ENCODE assay signal across 14 mouse cellular contexts in genomic region chr7:82744167-82744715, GRCm38 (mm10).
DNase-seq lines count a peak whose midpoint lies in the region; ATAC-seq and TF ChIP-seq lines count a peak whose summit lies in the region.
"Had no signal": no experiment of that assay in that cellular context is flagged by ENCODE, and none has a peak within 500 bp of the region (broad histone marks: within the 10 kb centered on the region; RNA-seq: fewer than 3 reads in every experiment).

No protein-coding gene starts in this region.

- H3K27me3 ChIP-seq in forebrain, embryonic 15.5 days, result no peaks in the 10 kb centered on the region
- H3K27me3 ChIP-seq in forebrain, embryonic 14.5 days (replicated peaks; ENCODE audit: control insufficient read depth, insufficient read depth, low read length), result no peaks in the 10 kb centered on the region
- H3K27me3 ChIP-seq in E14TG2a.4 (ENCODE audit: insufficient read depth, low read length), result no peaks in the 10 kb centered on the region
- H3K27me3 ChIP-seq in hindbrain, embryonic 13.5 days, result no peaks in the 10 kb centered on the region
- H3K27me3 ChIP-seq: limb, embryonic 15.5 days; midbrain, embryonic 12.5 days; neural tube, embryonic 12.5 days had no signal

- no peak overlapping the region for H3K9ac ChIP-seq in forebrain, embryonic 15.5 days (replicated peaks)
- H3K9ac ChIP-seq in forebrain, embryonic 14.5 days (ENCODE audit: low read length), result no peak overlapping the region
- H3K9ac ChIP-seq in hindbrain, embryonic 13.5 days, result no peak overlapping the region
- H3K9ac ChIP-seq: forebrain, postnatal 0 days; limb, embryonic 15.5 days; midbrain, embryonic 12.5 days; neural tube, embryonic 12.5 days had no signal

- DNase-seq in forebrain, embryonic 14.5 days (ENCODE audit: low spot score), result no peak
- DNase-seq in layer of hippocampus, adult 11-12 months (ENCODE audit: low spot score), result peak; percentile 25
- no peak for DNase-seq in layer of hippocampus, postnatal 14 days (ENCODE audit: low spot score in 2 of 2)
- no peak for DNase-seq in lung, postnatal 36 days
- DNase-seq in left cerebral cortex, postnatal 10 days (ENCODE audit: extremely low spot score in 1 of 2, low spot score in 2 of 2), result no peak

- ATAC-seq in forebrain, embryonic 15.5 days (replicated peaks), result 0 out of 2 replicates have a peak, but pooled peaks have one; percentile 38
- ATAC-seq in forebrain, embryonic 14.5 days, result no peak
- ATAC-seq in hindbrain, embryonic 13.5 days (ENCODE audit: low FRiP score), result peak; percentile 69
- ATAC-seq: lung, postnatal 0 days had no signal

- no peaks in the 10 kb centered on the region for H3K36me3 ChIP-seq in forebrain, embryonic 15.5 days
- H3K36me3 ChIP-seq in forebrain, embryonic 14.5 days (ENCODE audit: control insufficient read depth, insufficient read depth, low read length), result no peaks in the 10 kb centered on the region
- H3K36me3 ChIP-seq in E14TG2a.4 (ENCODE audit: insufficient read depth, low read length), result peaks cover 3% of the 10 kb centered on the region; the same call in 1 of the 2 replicates
- H3K36me3 ChIP-seq in hindbrain, embryonic 13.5 days, result no peaks in the 10 kb centered on the region
- H3K36me3 ChIP-seq: limb, embryonic 15.5 days; midbrain, embryonic 12.5 days; neural tube, embryonic 12.5 days had no signal

- no peak overlapping the region for H3K4me2 ChIP-seq in forebrain, embryonic 15.5 days (replicated peaks)
- H3K4me2 ChIP-seq in forebrain, embryonic 14.5 days (ENCODE audit: low read length), result no peak overlapping the region
- H3K4me2 ChIP-seq in hindbrain, embryonic 13.5 days, result no peak overlapping the region
- H3K4me2 ChIP-seq: limb, embryonic 15.5 days; midbrain, embryonic 12.5 days had no signal

- H3K4me1 ChIP-seq in forebrain, embryonic 15.5 days, result peaks cover 6% of the 10 kb centered on the region
- no peaks in the 10 kb centered on the region; the same call in 1 of the 2 replicates for H3K4me1 ChIP-seq in forebrain, embryonic 14.5 days (ENCODE audit: control insufficient read depth, insufficient read depth, low read length)
- peaks cover 35% of the 10 kb centered on the region for H3K4me1 ChIP-seq in E14TG2a.4 (replicated peaks; ENCODE audit: low read depth, low read length)
- peaks cover 22% of the 10 kb centered on the region for H3K4me1 ChIP-seq in hindbrain, embryonic 13.5 days (replicated peaks)

- WGBS in forebrain, embryonic 15.5 days, result 83% methylated on average over 18 of the region's 18 CpGs
- 87% methylated on average over 18 of the region's 18 CpGs for WGBS in forebrain, embryonic 14.5 days
- 75% methylated on average over 18 of the region's 18 CpGs for WGBS in hindbrain, embryonic 13.5 days

- no peak overlapping the region for H3K27ac ChIP-seq in forebrain, embryonic 15.5 days (replicated peaks)
- H3K27ac ChIP-seq in forebrain, embryonic 14.5 days (ENCODE audit: low read depth, low read length), result no peak overlapping the region
- peak overlapping the region; percentile 69 for H3K27ac ChIP-seq in hindbrain, embryonic 13.5 days
- H3K27ac ChIP-seq: kidney, postnatal 0 days; neural tube, embryonic 12.5 days had no signal

- no peak overlapping the region for H3K4me3 ChIP-seq in forebrain, embryonic 15.5 days
- no peak overlapping the region for H3K4me3 ChIP-seq in forebrain, embryonic 14.5 days (ENCODE audit: low read depth, low read length)
- H3K4me3 ChIP-seq in E14TG2a.4 (replicated peaks; ENCODE audit: low read length), result peak overlapping the region; percentile 56
- no peak overlapping the region for H3K4me3 ChIP-seq in hindbrain, embryonic 13.5 days
- H3K4me3 ChIP-seq: limb, embryonic 15.5 days; midbrain, embryonic 12.5 days; neural tube, embryonic 12.5 days had no signal

- no peaks in the 10 kb centered on the region for H3K9me3 ChIP-seq in forebrain, embryonic 15.5 days
- H3K9me3 ChIP-seq in forebrain, embryonic 14.5 days (replicated peaks; ENCODE audit: control insufficient read depth, low read length), result no peaks in the 10 kb centered on the region
- H3K9me3 ChIP-seq in E14TG2a.4 (ENCODE audit: low read length), result no peaks in the 10 kb centered on the region
- H3K9me3 ChIP-seq in hindbrain, embryonic 13.5 days, result no peaks in the 10 kb centered on the region
- H3K9me3 ChIP-seq: limb, embryonic 15.5 days; midbrain, embryonic 12.5 days; neural tube, embryonic 12.5 days had no signal

- intact Hi-C loops in left cerebral cortex, postnatal 10 days (cut with DNase I), result no loop called here

- TF ChIP-seq CTCF in E14TG2a.4 (conservative IDR thresholded peaks at IDR 0.05; ENCODE audit: low read length), result no peak
